Mouse (Mus musculus) retina, postnatal 1 day (tissue): Measurements from ENCODE around the gene Map3k11.

ENCODE experiments used
- DNase-seq: peaks from one replicate; pipeline ENCODE4 v3.0.0-alpha.2; 2012

Gene Map3k11

GRCm38 (mm10) chr19:5711907-5712460 lies 23.4 kb downstream of the Map3k11 start:
- DNase-seq, result no peak

DNA sequence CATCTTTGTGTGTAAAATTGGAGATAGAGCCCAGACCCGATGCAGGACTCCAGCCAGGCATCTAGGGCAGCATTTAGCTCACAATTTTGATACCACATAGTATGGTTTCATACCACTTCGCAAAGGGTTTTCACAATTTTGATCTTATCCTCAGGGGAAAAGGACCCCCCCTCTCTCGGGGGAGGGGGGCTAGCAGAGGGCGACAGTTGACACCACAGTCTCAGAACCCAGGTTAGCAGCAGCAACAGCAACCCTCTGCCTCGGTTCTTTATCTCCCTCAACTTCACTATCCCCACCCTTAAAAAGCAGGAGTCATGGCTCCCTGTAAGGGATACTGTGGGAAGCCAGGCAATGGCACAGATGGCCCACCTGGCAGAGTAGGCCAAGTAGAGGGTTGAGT lies 24.7 kb downstream of the Map3k11 start:
- DNase-seq, result no peak

DNA sequence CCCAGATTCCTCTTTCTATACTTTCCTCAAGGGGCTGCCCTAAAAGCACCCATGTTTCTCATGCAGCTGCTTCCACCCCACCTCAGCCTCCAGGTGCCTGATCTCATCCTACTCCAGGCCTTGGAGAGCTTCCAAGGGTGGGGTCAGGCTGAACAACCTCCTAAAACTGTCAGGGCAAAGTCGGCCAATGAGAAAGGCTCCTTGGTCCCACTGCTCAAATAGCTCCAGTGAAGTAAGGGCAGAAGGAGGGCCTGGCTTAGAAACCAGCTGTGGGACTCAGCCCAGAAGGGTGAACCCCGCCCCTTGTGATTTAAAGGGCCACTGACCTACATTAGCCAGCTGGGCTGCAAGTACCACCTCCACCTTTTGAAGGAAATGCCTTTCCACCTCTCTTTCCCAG lies 25.2 kb downstream of the Map3k11 start:
- peak; percentile 24 for DNase-seq

GRCm38 (mm10) chr19:5715793-5716688 lies 27.5 kb downstream of the Map3k11 start:
- peak; percentile 62 for DNase-seq

DNA sequence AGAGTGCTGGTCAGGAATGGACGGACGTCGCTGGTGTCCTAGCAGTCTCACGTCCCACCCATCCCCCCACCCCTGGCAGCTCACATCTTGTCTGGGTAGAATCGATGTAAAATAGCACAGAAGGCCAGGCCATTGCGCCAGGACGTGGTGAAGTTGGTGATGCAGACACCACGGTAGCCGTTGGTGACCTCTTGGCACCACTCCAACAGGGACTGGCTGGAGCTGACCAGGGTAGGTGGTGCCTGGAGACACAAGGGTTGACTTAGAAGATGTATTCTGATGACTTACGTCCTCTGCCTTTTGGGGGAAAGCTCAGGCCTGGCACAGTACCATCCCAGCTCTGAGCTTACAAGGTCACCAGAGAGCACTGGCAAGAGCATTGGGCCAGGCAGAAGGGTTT lies 28.4 kb downstream of the Map3k11 start:
- no peak for DNase-seq

GRCm38 (mm10) chr19:5721233-5721632 lies 32.7 kb downstream of the Map3k11 start:
- no peak for DNase-seq

- DNase-seq, result no peak
These were observed 34.4 kb downstream of the Map3k11 start for GRCm38 (mm10) chr19:5722848-5723425.

- DNase-seq, result no peak
These were observed 35.5 kb downstream of the Map3k11 start for GRCm38 (mm10) chr19:5723934-5724548.

GRCm38 (mm10) chr19:5724549-5724941 lies 36.0 kb downstream of the Map3k11 start:
- DNase-seq, result no peak

GRCm38 (mm10) chr19:5725029-5725707 lies 36.6 kb downstream of the Map3k11 start:
- DNase-seq, result no peak

GRCm38 (mm10) chr19:5725767-5726515 lies 37.4 kb downstream of the Map3k11 start, which contains the start of gene Ehbp1l1:
Gene Ehbp1l1 (minus strand): TSS chr19:5726317.
- DNase-seq, result peak; percentile 51

GRCm38 (mm10) chr19:5726961-5727578 lies 38.5 kb downstream of the Map3k11 start:
- no peak for DNase-seq

DNA sequence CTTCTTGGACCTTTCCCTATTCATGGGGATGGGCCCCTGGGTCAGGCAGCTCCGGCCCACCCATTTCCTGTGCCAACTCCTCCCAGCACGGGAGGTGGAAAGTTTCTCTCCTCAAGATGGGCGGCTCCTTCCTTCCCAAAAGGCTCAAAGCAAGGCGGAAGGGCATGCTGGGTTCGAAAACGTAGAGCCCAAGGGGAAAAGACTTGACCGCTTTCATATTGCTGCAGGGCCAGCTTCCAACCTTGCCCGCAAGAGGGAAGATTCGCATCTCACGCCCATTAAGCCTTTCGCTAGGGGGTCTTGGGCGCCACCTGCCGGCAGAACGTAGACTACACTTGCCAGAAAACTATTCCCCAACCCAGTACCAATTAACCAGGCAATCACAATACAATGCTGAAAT lies 39.2 kb downstream of the Map3k11 start:
- DNase-seq, result peak; percentile 85

- no peak for DNase-seq
These were observed 40.3 kb downstream of the Map3k11 start for GRCm38 (mm10) chr19:5728631-5729443.

- DNase-seq, result peak; percentile 92
These were observed 40.9 kb downstream of the Map3k11 start, which contains the start of gene Fam89b for GRCm38 (mm10) chr19:5729444-5729815. Gene Fam89b (minus strand): TSS chr19:5729653.

GRCm38 (mm10) chr19:5730314-5731186 lies 42.0 kb downstream of the Map3k11 start:
- DNase-seq, result no peak

GRCm38 (mm10) chr19:5731264-5731978 lies 42.9 kb downstream of the Map3k11 start:
- DNase-seq, result peak; percentile 97

DNA sequence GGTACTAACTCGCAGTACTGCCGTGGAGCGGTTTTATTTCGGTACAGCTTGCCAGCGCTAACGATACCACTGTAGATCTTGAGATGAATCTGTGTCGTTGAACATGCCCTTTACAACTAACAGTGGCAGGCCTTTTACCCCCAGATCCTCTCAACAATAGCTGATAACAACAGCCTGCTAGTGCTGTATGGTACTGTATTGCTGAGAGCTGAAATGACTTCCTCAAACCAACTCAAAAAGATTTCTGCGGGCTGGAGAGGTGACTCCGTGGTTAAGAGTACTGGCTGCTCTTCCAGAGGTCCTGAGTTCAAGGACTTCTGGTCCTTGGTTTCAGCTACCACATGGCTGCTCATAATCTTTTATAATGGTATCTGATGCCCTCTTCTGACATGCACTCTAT lies 45.8 kb downstream of the Map3k11 start:
- DNase-seq, result no peak

GRCm38 (mm10) chr19:5739446-5739845 lies 50.9 kb downstream of the Map3k11 start:
- no peak for DNase-seq
